Mouse (Mus musculus) ES-Bruce4 (cell line): ENCODE results near the gene Man1c1.

Experiments
- EP300 ChIP-seq: IDR thresholded peaks from 2 replicates; pipeline ENCODE4 v1.6.1; 2011; ENCODE audit warnings: low read depth, low read length; ENCODE audit not compliant: insufficient read depth
- POLR2A ChIP-seq: IDR thresholded peaks from one replicate; pipeline ENCODE4 v1.8.1; 2011; ENCODE audit warnings: low read length; ENCODE audit not compliant: insufficient read depth

- TF ChIP-seq EP300 (no peak), POLR2A (no peak)
These were observed 44.5 kb downstream of the Man1c1 start for GRCm38 (mm10) chr4:134659354-134660301.
